Mouse (Mus musculus): Measurements from ENCODE around the gene Klhl5.

GRCm38 (mm10) chr5:65181160-65181793 lies 73.9 kb downstream of the Klhl5 start:
- TF ChIP-seq CTCF (IDR thresholded peaks at IDR 0.05) (no peak), EP300 (IDR thresholded peaks at IDR 0.05) (no peak)
